Mouse (Mus musculus) layer of hippocampus, postnatal 14 days (tissue): ENCODE measurements around the gene Gm20425. TPM values are rescaled to one million over a fixed set of nuclear protein-coding genes. Genes with fewer than 3 reads are reported as not detected.
"Not testable (repeated sequence)": the region's sequence is repeated elsewhere in the genome, so short reads cannot be mapped to it uniquely, and the experiment has no call there.

Experiments
- DNase-seq, 2 experiments: peaks; one replicate each; pipeline ENCODE4 v3.0.0; 2021 to 2022; ENCODE audit warnings: low spot score in 2 of 2, mixed read lengths in 1 of 2
- total RNA-seq, 2 experiments: library from RNA; stranded (reverse); gene quantifications; 2 replicates each; pipeline ENCODE4 v1.2.3; 2021

The Gm20425 gene
- total RNA-seq, 2 experiments from 2014 or later, result 5.6 to 6.0 TPM

DNA sequence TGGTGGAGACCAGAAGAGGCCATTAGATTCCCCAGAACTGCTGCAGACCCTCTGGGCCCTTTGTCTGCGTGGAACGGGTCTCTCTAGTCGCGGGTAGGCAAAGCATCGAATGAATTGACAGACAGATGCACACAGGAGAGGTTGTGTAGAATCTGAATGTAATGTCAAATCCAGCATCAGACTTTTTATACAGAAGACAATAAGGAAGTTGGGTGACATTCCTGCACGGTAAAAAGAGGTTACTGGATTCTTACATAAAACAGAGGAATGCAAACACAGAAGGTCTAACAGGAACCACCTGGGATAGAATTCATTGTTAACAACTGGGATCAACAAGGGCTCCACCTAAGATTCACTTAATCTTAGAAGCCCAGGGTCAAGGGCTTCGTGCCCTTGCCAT, 74.9 kb downstream of the Gm20425 start:
- DNase-seq, result not testable (repeated sequence)

- DNase-seq, result no peak
Measured at GRCm38 (mm10) chr9:103154568-103154967, 75.5 kb downstream of the Gm20425 start.

- DNase-seq, result peak in 1 of 2 experiments; percentile 26
Measured at GRCm38 (mm10) chr9:103153286-103153685, 76.8 kb downstream of the Gm20425 start.

DNA sequence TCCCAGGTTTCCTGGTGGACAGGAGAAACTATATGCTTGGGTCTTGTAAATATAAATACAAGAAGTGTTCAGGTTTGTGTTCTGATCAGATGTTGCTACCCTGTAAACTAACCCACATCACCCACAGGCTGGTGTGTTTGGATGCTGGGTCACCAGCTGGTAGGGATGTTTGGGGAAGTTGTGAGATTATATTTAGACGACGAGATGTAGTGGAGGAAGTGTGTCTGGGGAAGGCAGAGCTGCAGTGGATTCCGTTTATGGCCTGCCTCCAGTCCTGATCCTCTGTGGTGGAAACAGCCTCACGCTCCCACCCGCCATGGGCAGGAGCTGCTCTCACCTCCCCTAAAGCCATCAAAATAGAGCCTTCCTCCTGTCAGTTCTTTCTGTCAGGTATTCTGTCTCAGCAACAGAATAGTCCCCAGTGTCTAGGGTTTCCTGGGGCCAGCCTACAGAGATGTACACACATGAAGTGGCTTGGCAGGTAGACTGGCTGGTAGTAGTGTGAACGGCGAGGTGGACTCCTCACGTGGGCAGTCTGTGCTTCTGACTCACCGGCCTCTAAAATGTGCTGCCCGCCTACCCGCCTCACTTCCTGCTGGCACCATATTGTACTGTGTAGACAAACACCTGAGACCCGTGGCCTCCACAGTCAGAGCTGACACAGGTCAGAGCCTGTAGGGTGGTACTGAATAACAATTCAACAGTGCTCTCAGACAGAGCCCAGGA, 80.9 kb downstream of the Gm20425 start:
- DNase-seq, result no peak

- DNase-seq, result no peak
Measured at GRCm38 (mm10) chr9:103147103-103147502, 83.0 kb downstream of the Gm20425 start.

- peak in 1 of 2 experiments; percentile 55 for DNase-seq
Measured at GRCm38 (mm10) chr9:103146703-103147102, 83.4 kb downstream of the Gm20425 start.

GRCm38 (mm10) chr9:103146257-103146656, 83.8 kb downstream of the Gm20425 start:
- no peak for DNase-seq

DNA sequence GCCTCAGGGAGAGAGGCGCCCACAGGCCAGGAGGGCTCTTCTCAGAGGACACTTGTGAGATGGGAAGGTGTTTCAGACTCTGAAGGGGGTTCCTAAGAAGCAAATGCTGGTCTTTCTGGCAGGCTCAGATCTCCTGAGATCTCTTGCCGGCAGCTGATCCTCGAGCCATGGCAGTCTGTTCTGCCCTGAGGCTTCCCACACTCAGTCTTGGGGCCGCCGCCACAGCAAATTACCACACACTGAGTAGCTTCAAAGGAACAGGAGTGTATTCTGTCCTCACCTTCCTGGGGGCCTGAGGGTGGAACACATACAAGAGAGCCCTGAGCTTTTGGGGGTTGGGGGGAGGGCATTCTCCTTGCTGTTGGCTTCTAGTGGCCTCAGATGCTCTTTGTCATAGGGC, 84.8 kb downstream of the Gm20425 start:
- DNase-seq, result no peak

DNA sequence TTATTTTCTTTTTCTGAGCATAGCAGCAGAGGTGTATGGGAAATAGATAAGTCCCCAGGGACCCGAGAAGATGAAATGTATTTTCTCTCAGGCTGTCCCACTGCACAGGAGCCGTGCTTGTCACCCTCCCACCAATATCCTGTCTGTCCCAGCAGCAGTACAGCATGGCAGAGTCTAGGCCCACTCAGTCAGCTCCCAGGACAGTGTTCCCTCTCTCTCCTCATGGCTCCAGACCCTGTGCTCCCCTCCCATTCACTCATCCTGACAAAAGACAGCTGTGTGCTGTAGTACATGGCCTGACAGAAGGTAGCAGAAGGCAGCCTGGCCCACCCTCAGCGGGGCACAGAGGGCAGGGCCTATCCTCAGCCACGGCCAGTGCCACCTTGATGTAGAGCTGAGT, 86.2 kb downstream of the Gm20425 start:
- no peak for DNase-seq

- DNase-seq, result no peak
Measured at GRCm38 (mm10) chr9:103141266-103141665, 88.8 kb downstream of the Gm20425 start.

DNA sequence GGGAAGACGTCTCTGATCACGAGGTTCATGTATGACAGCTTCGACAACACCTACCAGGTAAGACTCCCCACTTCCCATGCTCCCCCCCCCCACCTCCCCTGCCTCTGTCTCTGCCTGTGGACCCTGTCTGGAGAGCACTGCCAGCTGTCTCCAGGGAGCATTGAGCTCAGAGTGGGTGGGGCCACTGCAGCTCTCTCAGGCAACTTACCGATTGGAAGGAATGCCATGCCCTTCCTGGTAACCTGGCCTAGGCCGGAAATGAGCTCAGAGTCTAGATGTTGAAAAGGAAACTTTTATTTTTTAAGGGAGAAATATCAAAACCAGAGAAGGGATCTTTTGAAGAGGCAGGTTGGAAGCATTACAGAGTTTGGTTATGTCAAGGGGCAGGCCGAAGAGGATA, 89.7 kb downstream of the Gm20425 start:
- no peak for DNase-seq

Other genes with a start within 250 kb of the Gm20425 start
- gene Slco2a1, start 241.6 kb downstream of the Gm20425 start, total RNA-seq, result 1 to 10 TPM; 5.3 to 5.8 TPM
- gene Rab6b, start 118.5 kb downstream of the Gm20425 start, total RNA-seq, result 100 to 1,000 TPM; 560 to 568 TPM
- gene Srprb, start 28.2 kb downstream of the Gm20425 start, total RNA-seq, result 10 to 100 TPM; 20.2 to 22.8 TPM
- gene Trf, start 137 bp upstream of the Gm20425 start, total RNA-seq, result 10 to 100 TPM; 62.7 to 63.9 TPM
- under 1 TPM; 0.28 to 0.98 TPM for gene 1300017J02Rik, start 74.8 kb upstream of the Gm20425 start, total RNA-seq
- gene Topbp1, start 74.9 kb upstream of the Gm20425 start, total RNA-seq, result 10 to 100 TPM; 20.5 to 27.4 TPM
- gene Cdv3, start 135.5 kb upstream of the Gm20425 start, total RNA-seq, result 10 to 100 TPM; 88.0 to 93.6 TPM